Mouse (Mus musculus) CH12.LX (cell line): ENCODE measurements around the gene Ankrd9. TPM values are rescaled to one million over a fixed set of nuclear protein-coding genes. Genes with fewer than 3 reads are reported as not detected.

ENCODE experiments used
- DNase-seq: peaks from one replicate; pipeline ENCODE4 v3.0.0-alpha.2; 2013; ENCODE audit errors: extremely low read depth
- H3K27ac ChIP-seq: 2 replicates; pipeline ENCODE4 v1.5.1; 2012; ENCODE audit warnings: low read depth, mild to moderate bottlenecking, control low read depth, moderate library complexity; ENCODE audit not compliant: insufficient read depth
- H3K27me3 ChIP-seq: replicated peaks from 2 replicates; pipeline ENCODE3; 2012; ENCODE audit warnings: inconsistent platforms
- H3K36me3 ChIP-seq, 2 experiments: replicated peaks in 1 of 2; 2 replicates each; pipeline versions ENCODE3 to v1.6.1; 2012; ENCODE audit warnings: inconsistent platforms in 1 of 2, low read length in 1 of 2, mild to moderate bottlenecking in 1 of 2, mixed read lengths in 1 of 2, moderate library complexity in 1 of 2; ENCODE audit not compliant: control insufficient read depth in 1 of 2, insufficient read depth in 1 of 2
- H3K4me1 ChIP-seq, 2 experiments: 2 replicates each; pipeline ENCODE4 v1.6.1; 2012; ENCODE audit warnings: inconsistent platforms in 1 of 2, moderate library complexity in 1 of 2; ENCODE audit not compliant: insufficient read depth in 2 of 2, control insufficient read depth in 1 of 2
- H3K4me2 ChIP-seq: 2 replicates; pipeline ENCODE4 v1.6.1; 2012; ENCODE audit warnings: low read depth, mild to moderate bottlenecking, control low read depth; ENCODE audit not compliant: poor library complexity, insufficient read depth, severe bottlenecking
- H3K4me3 ChIP-seq, 3 experiments: fragments of 150-350 bp in 1 of 3; sonication (generic) in 1 of 3; replicated peaks in 1 of 3; 2 replicates each; pipeline versions ENCODE3 to v1.5.1; 2011 to 2012; ENCODE audit warnings: low read depth in 2 of 3, low read length in 2 of 3, mild to moderate bottlenecking in 2 of 3, moderate library complexity in 2 of 3, control low read depth in 1 of 3, improper control_type of control experiment in 1 of 3, inconsistent platforms in 1 of 3, mixed read lengths in 1 of 3; ENCODE audit not compliant: poor library complexity in 1 of 3
- H3K79me2 ChIP-seq: replicated peaks from 2 replicates; pipeline ENCODE4 v1.6.1; 2012; ENCODE audit warnings: mild to moderate bottlenecking, moderate library complexity; ENCODE audit not compliant: control insufficient read depth, poor library complexity, insufficient read depth, severe bottlenecking; ENCODE audit errors: extremely low read depth
- H3K9ac ChIP-seq: 2 replicates; pipeline ENCODE4 v1.6.1; 2012; ENCODE audit warnings: low read depth, mild to moderate bottlenecking, control low read depth, moderate library complexity; ENCODE audit not compliant: insufficient read depth
- H3K9me3 ChIP-seq: replicated peaks from 2 replicates; pipeline ENCODE3; 2012; ENCODE audit warnings: low read length, inconsistent platforms, mixed read lengths
- BHLHE40 ChIP-seq: IDR thresholded peaks from 2 replicates; pipeline ENCODE4 v1.6.1; 2011; ENCODE audit warnings: mild to moderate bottlenecking, low read depth, low read length, improper control_type of control experiment
- E2F4 ChIP-seq: IDR thresholded peaks from 2 replicates; pipeline ENCODE4 v1.6.1; 2011; ENCODE audit warnings: low read depth, low read length, improper control_type of control experiment; ENCODE audit not compliant: insufficient replicate concordance
- ELF1 ChIP-seq: IDR thresholded peaks from 2 replicates; pipeline ENCODE4 v1.6.1; 2014; ENCODE audit warnings: low read depth, mild to moderate bottlenecking, inconsistent platforms, low read length, improper control_type of control experiment
- EP300 ChIP-seq: IDR thresholded peaks from 2 replicates; pipeline ENCODE4 v1.6.1; 2011; ENCODE audit warnings: low read length, improper control_type of control experiment
- ETS1 ChIP-seq: conservative IDR thresholded peaks from 2 replicates; pipeline ENCODE4 v1.6.1; 2012; ENCODE audit warnings: low read depth, mild to moderate bottlenecking, inconsistent platforms, low read length, improper control_type of control experiment, moderate library complexity
- GABPA ChIP-seq: IDR thresholded peaks from 2 replicates; pipeline ENCODE4 v1.6.1; 2012; ENCODE audit warnings: low read depth, low read length, improper control_type of control experiment, inconsistent platforms; ENCODE audit not compliant: insufficient replicate concordance
- IRF4 ChIP-seq: IDR thresholded peaks from 2 replicates; pipeline ENCODE4 v1.6.1; 2014; ENCODE audit warnings: low read depth, mild to moderate bottlenecking, inconsistent platforms, low read length, improper control_type of control experiment
- JUN ChIP-seq: IDR thresholded peaks from 2 replicates; pipeline ENCODE4 v1.6.1; 2011; ENCODE audit warnings: low read depth, mild to moderate bottlenecking, low read length, improper control_type of control experiment, moderate library complexity; ENCODE audit not compliant: insufficient read depth
- KAT2A ChIP-seq: IDR thresholded peaks from 2 replicates; pipeline ENCODE4 v1.6.1; 2012; ENCODE audit warnings: low read length, improper control_type of control experiment, inconsistent platforms; ENCODE audit not compliant: insufficient replicate concordance
- MAFK ChIP-seq: IDR thresholded peaks from 2 replicates; pipeline ENCODE4 v1.6.1; 2011; ENCODE audit warnings: low read length, improper control_type of control experiment; ENCODE audit not compliant: insufficient replicate concordance
- MAX ChIP-seq: IDR thresholded peaks from 2 replicates; pipeline ENCODE4 v1.6.1; 2011; ENCODE audit warnings: low read length, improper control_type of control experiment
- MAZ ChIP-seq: IDR thresholded peaks from 2 replicates; pipeline ENCODE4 v1.6.1; 2012; ENCODE audit warnings: low read depth, mild to moderate bottlenecking, inconsistent platforms, low read length, improper control_type of control experiment, moderate library complexity
- MXI1 ChIP-seq: IDR thresholded peaks from 2 replicates; pipeline ENCODE4 v1.6.1; 2011; ENCODE audit warnings: mild to moderate bottlenecking, low read depth, low read length, improper control_type of control experiment
- MYC ChIP-seq: IDR thresholded peaks from 2 replicates; pipeline ENCODE4 v1.6.1; 2011; ENCODE audit warnings: low read depth, mild to moderate bottlenecking, improper control_type of control experiment, low read length
- NELFE ChIP-seq: IDR thresholded peaks from 2 replicates; pipeline ENCODE4 v1.6.1; 2011; ENCODE audit warnings: low read depth, low read length, improper control_type of control experiment
- NRF1 ChIP-seq: IDR thresholded peaks from 2 replicates; pipeline ENCODE4 v1.6.1; 2014; ENCODE audit warnings: low read depth, mild to moderate bottlenecking, inconsistent platforms, low read length, improper control_type of control experiment, moderate library complexity
- PAX5 ChIP-seq: IDR thresholded peaks from 2 replicates; pipeline ENCODE4 v1.6.1; 2012; ENCODE audit warnings: low read length, inconsistent platforms, mixed read lengths
- POLR2A ChIP-seq: IDR thresholded peaks from 2 replicates; pipeline ENCODE4 v1.6.1; 2011; ENCODE audit warnings: low read depth, mild to moderate bottlenecking, improper control_type of control experiment, low read length
- POLR2AphosphoS2 ChIP-seq: IDR thresholded peaks from 2 replicates; pipeline ENCODE4 v1.6.1; 2011; ENCODE audit warnings: low read depth, low read length, improper control_type of control experiment
- SMC3 ChIP-seq: IDR thresholded peaks from 2 replicates; pipeline ENCODE4 v1.6.1; 2011; ENCODE audit warnings: low read depth, low read length, improper control_type of control experiment
- TCF12 ChIP-seq: IDR thresholded peaks from 2 replicates; pipeline ENCODE4 v1.6.1; 2014; ENCODE audit warnings: low read depth, mild to moderate bottlenecking, inconsistent platforms, low read length, improper control_type of control experiment
- USF1 ChIP-seq: IDR thresholded peaks from 2 replicates; pipeline ENCODE4 v1.6.1; 2014; ENCODE audit warnings: low read depth, mild to moderate bottlenecking, inconsistent platforms, low read length, improper control_type of control experiment
- USF2 ChIP-seq: conservative IDR thresholded peaks from 2 replicates; pipeline ENCODE4 v1.6.1; 2011; ENCODE audit warnings: low read depth, low read length, improper control_type of control experiment
- ZC3H11A ChIP-seq: IDR thresholded peaks from 2 replicates; pipeline ENCODE4 v1.6.1; 2012; ENCODE audit warnings: low read depth, mild to moderate bottlenecking, inconsistent platforms, low read length, improper control_type of control experiment
- ZKSCAN1 ChIP-seq: IDR thresholded peaks from 2 replicates; pipeline ENCODE4 v1.6.1; 2012; ENCODE audit warnings: low read depth, inconsistent platforms, low read length, improper control_type of control experiment, borderline replicate concordance
- dilution Hi-C: fragments of 300-500 bp; cut with MboI; formaldehyde crosslinking; loops from 2 replicates; pipeline ENCODE4 v1.14.3; 2020; ENCODE audit warnings: low sequenced_read_pairs; ENCODE audit not compliant: extremely low pct_unique_long_range_greater_than_20kb, extremely low pct_ligation_motif_present
- in situ Hi-C: fragments of 300-500 bp; cut with MboI; formaldehyde crosslinking; loops from 3 replicates; pipeline ENCODE4 v1.14.3; 2019; ENCODE audit warnings: low sequenced_read_pairs, low pct_ligation_motif_present, low pct_unique_long_range_greater_than_20kb, mixed read lengths
- polyA plus RNA-seq: library from polyadenylated mRNA; unstranded; fragments of >175 nt; gene quantifications from 2 replicates; pipeline ENCODE4 v1.2.1, GENCODE M21; 2012; ENCODE audit warnings: low read depth; ENCODE audit not compliant: insufficient read length
- total RNA-seq, 2 experiments: library from RNA; depleted of rRNA; stranded (reverse); fragments of 300-350 nt in 1 of 2; fragments of >200 nt in 1 of 2; gene quantifications; 2 replicates each; pipeline ENCODE4 v1.2.3; 2012 to 2014

The Ankrd9 gene
- total and polyA plus RNA-seq, 3 experiments, result 2.4 to 5.2 (median 2.5) TPM

DNA sequence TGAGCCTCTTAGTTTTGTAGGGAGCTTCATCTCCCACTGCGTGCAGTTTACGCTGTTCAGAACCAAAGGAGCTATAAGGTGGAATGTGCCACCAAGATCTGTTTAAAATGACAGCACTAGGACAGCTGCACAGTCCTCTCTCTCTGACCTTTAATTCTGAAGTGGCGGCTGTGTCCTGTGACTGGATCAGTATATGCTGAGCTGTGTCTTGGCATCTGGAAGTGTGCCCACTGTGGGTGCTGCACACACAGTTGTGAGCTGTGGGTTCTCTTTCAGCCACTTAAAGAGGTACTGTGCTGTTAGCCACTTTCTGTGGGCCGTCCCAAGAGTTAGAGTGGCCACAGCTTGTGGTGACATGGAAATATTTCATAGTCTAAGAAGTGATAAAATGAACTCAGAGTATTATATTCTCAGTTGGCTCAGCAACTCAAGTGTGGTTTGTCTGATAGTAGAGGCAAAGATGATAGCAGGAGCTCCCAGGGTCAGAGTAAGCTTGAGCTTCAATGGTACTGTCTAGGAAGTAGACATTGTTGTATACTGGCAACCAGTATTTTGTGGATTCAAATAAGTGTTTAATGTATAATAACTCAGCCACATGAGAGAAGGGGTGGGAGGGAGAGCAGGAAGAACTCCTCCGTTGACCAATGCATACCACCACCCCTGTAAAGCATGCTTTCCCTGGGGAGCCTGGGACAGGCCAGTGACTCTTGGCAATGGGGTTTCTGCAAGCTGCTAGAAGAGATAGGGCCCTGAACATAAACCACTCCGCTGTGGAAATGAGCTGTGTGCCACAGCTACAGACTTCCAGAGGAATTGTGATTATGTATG lies 30.5 kb downstream of the Ankrd9 start:
- H3K27me3 ChIP-seq, result no peaks in the 10 kb centered on the region
- no peak for TF ChIP-seq POLR2AphosphoS2
- no peak for TF ChIP-seq EP300
- TF ChIP-seq NELFE, result no peak
- TF ChIP-seq MAZ, result no peak
- no peak for TF ChIP-seq KAT2A
- TF ChIP-seq TCF12, result no peak
- TF ChIP-seq SMC3, result no peak
- no peak for TF ChIP-seq MAX
- TF ChIP-seq ELF1, result no peak
- TF ChIP-seq ZKSCAN1, result no peak
- TF ChIP-seq MYC, result no peak
- no peak for TF ChIP-seq MXI1
- no peak for TF ChIP-seq MAFK
- no peak for TF ChIP-seq JUN
- no peak for TF ChIP-seq PAX5
- TF ChIP-seq, all 38 proteins: peak for 0
- no peak overlapping the region for H3K4me3 ChIP-seq
- no peaks in the 10 kb centered on the region for H3K79me2 ChIP-seq
- H3K27ac ChIP-seq, result no peak overlapping the region
- DNase-seq, result no peak
- peaks cover 0 to 22% of the 10 kb centered on the region in 2 experiments; a peak in 2 of 4 replicates for H3K4me1 ChIP-seq
- peaks cover 29 to 55% of the 10 kb centered on the region in 2 experiments for H3K36me3 ChIP-seq
- dilution Hi-C loops, result no loop called here
- in situ Hi-C loops, result no loop called here
- H3K4me2 ChIP-seq, result no peak overlapping the region
- H3K9me3 ChIP-seq, result no peaks in the 10 kb centered on the region
- no peak overlapping the region for H3K9ac ChIP-seq

DNA sequence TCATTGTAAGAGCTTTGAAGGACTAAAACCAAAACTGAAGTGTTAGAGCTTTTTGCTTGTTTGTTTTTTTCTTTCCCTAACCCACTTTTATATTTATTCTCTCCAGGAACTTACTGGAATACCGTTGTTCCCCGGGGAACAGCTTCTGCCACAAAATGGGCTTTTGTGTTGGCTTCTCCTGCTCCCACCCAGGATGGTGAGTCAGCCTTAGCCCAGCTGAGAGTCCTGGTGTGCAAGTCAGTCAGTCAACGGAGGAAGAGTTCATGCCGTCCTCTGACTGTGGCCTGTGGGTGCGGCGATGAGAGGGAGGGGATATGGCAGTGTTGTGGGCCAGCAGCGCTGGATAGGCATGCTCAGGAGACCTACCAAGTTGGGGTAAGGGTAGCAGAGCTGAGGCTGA lies 32.6 kb downstream of the Ankrd9 start:
- in situ Hi-C loops, result no loop called here
- Histone ChIP-seq H3K4me3 (no peak overlapping the region), H3K27me3 (no peaks in the 10 kb centered on the region), H3K9me3 (no peaks in the 10 kb centered on the region), H3K36me3 (peaks cover 36 to 66% of the 10 kb centered on the region in 2 experiments), H3K9ac (no peak overlapping the region), H3K4me1 (peaks cover 0 to 18% of the 10 kb centered on the region in 2 experiments; a peak in 2 of 4 replicates), H3K79me2 (no peaks in the 10 kb centered on the region), H3K27ac (no peak overlapping the region), H3K4me2 (no peak overlapping the region)
- DNase-seq, result no peak
- dilution Hi-C loops, result no loop called here
- TF ChIP-seq GABPA (no peak), JUN (no peak), MAFK (no peak), BHLHE40 (no peak), EP300 (no peak), ETS1 (no peak), ZKSCAN1 (no peak), E2F4 (no peak), POLR2A (no peak), USF2 (no peak), USF1 (no peak), NRF1 (no peak), POLR2AphosphoS2 (no peak), IRF4 (no peak), ZC3H11A (no peak)
